Mouse (Mus musculus) lung, embryonic 16.5 days (tissue): Measurements from ENCODE around the gene Ifi27l2a. TPM values are rescaled to one million over a fixed set of nuclear protein-coding genes. Genes with fewer than 3 reads are reported as not detected.
"Not testable (repeated sequence)": the region's sequence is repeated elsewhere in the genome, so short reads cannot be mapped to it uniquely, and the experiment has no call there.

Experiments used
- ATAC-seq: fragments of 200-750 bp; cut with Nextera tagmentation; 2 replicates; pipeline ENCODE4 v1.8.0; 2017; ENCODE audit warnings: low read depth, mild to moderate bottlenecking, moderate library complexity
- H3K27ac ChIP-seq: fragments of 300-500 bp; sonication (generic); 2 replicates; pipeline ENCODE4 v1.5.1; 2014; ENCODE audit warnings: mild to moderate bottlenecking, control low read depth, low read length
- H3K27me3 ChIP-seq: fragments of 300-500 bp; sonication (generic); 2 replicates; pipeline ENCODE4 v1.6.1; 2014; ENCODE audit warnings: low read depth, low read length, mixed read lengths; ENCODE audit not compliant: control insufficient read depth, insufficient read depth
- H3K36me3 ChIP-seq: fragments of 300-500 bp; sonication (generic); 2 replicates; pipeline ENCODE4 v1.6.1; 2014; ENCODE audit warnings: low read length; ENCODE audit not compliant: control insufficient read depth, insufficient read depth
- H3K4me1 ChIP-seq: fragments of 300-500 bp; sonication (generic); replicated peaks from 2 replicates; pipeline ENCODE4 v1.6.1; 2014; ENCODE audit warnings: low read length, mixed read lengths; ENCODE audit not compliant: control insufficient read depth, insufficient read depth
- H3K4me2 ChIP-seq: fragments of 300-500 bp; sonication (generic); 2 replicates; pipeline ENCODE4 v1.6.1; 2014; ENCODE audit warnings: low read depth, low read length, control low read depth
- H3K4me3 ChIP-seq: fragments of 300-500 bp; sonication (generic); 2 replicates; pipeline ENCODE4 v1.5.1; 2014; ENCODE audit warnings: mild to moderate bottlenecking, low read length, control low read depth
- H3K9ac ChIP-seq: fragments of 300-500 bp; sonication (generic); 2 replicates; pipeline ENCODE4 v1.6.1; 2014; ENCODE audit warnings: low read length, control low read depth
- H3K9me3 ChIP-seq: fragments of 300-500 bp; sonication (generic); 2 replicates; pipeline ENCODE4 v1.6.1; 2016; ENCODE audit warnings: low read length; ENCODE audit not compliant: control insufficient read depth
- WGBS: fragments of 180-500 bp; shearing (Covaris S2); extraction: QIAGEN DNeasy Blood & Tissue Kit; methylation state at CpG from one replicate; pipeline ENCODE4 v1.1.7; 2014; 5-methylcytosine and 5-hydroxymethylcytosine counted together
- polyA plus RNA-seq: library from polyadenylated mRNA; unstranded; fragments of >200 nt; fragmentation: Nextera tagmentation; extraction: Ambion mirVana; gene quantifications from 2 replicates; pipeline ENCODE4 v1.2.1, GENCODE M21; 2015

Gene Ifi27l2a
- polyA plus RNA-seq, 1 experiment from 2014 or later = 6.9 TPM

- no peaks in the 10 kb centered on the region for H3K27me3 ChIP-seq
- no peak overlapping the region for H3K4me3 ChIP-seq
- H3K4me1 ChIP-seq = no peaks in the 10 kb centered on the region
- H3K9ac ChIP-seq = no peak overlapping the region
- ATAC-seq = no peak
- no peaks in the 10 kb centered on the region for H3K36me3 ChIP-seq
- no peak overlapping the region for H3K27ac ChIP-seq
- H3K4me2 ChIP-seq = no peak overlapping the region
- 43% methylated on average over 7 of the region's 7 CpGs for WGBS
- no peaks in the 10 kb centered on the region for H3K9me3 ChIP-seq
Observed at GRCm38 (mm10) chr12:103477461-103478015, 34.1 kb upstream of the Ifi27l2a start.

GRCm38 (mm10) chr12:103476779-103477389 is 33.4 kb upstream of the Ifi27l2a start:
- H3K4me2 ChIP-seq = no peak overlapping the region
- H3K4me3 ChIP-seq = no peak overlapping the region
- H3K9me3 ChIP-seq = no peaks in the 10 kb centered on the region
- ATAC-seq = no peak
- H3K9ac ChIP-seq = no peak overlapping the region
- H3K27ac ChIP-seq = no peak overlapping the region
- H3K36me3 ChIP-seq = no peaks in the 10 kb centered on the region
- WGBS = 63% methylated on average over 1 of the region's 1 CpGs
- no peaks in the 10 kb centered on the region for H3K27me3 ChIP-seq
- no peaks in the 10 kb centered on the region for H3K4me1 ChIP-seq

- Histone ChIP-seq H3K9me3 (no peaks in the 10 kb centered on the region), H3K27ac (no peak overlapping the region), H3K4me1 (no peaks in the 10 kb centered on the region), H3K4me3 (no peak overlapping the region), H3K27me3 (no peaks in the 10 kb centered on the region), H3K9ac (no peak overlapping the region), H3K4me2 (no peak overlapping the region), H3K36me3 (no peaks in the 10 kb centered on the region)
- ATAC-seq = no peak
- 32% methylated on average over 2 of the region's 2 CpGs for WGBS
Observed at GRCm38 (mm10) chr12:103474481-103474880, 31.0 kb upstream of the Ifi27l2a start.

GRCm38 (mm10) chr12:103457140-103457539 is 13.7 kb upstream of the Ifi27l2a start, which contains the start of gene Ifi27l2b:
Gene Ifi27l2b (minus strand): TSS chr12:103457223.
- Histone ChIP-seq H3K4me1 (no peaks in the 10 kb centered on the region), H3K27ac (no peak within 1 kb of the TSS), H3K27me3 (no peaks in the 10 kb centered on the region), H3K36me3 (no peaks in the 10 kb centered on the region), H3K4me3 (no peak within 1 kb of the TSS), H3K9me3 (no peaks in the 10 kb centered on the region), H3K4me2 (no peak within 1 kb of the TSS), H3K9ac (no peak within 1 kb of the TSS)
- WGBS = 61% methylated on average over 3 of the region's 3 CpGs
- no peak for ATAC-seq

- H3K36me3 ChIP-seq, H3K4me1 ChIP-seq, H3K9ac ChIP-seq, H3K27me3 ChIP-seq, ATAC-seq, H3K27ac ChIP-seq, H3K9me3 ChIP-seq, H3K4me2 ChIP-seq, H3K4me3 ChIP-seq: not testable (repeated sequence)
- no CpG with 5 or more reads among the region's 1 CpGs for WGBS
Observed at GRCm38 (mm10) chr12:103456727-103457126, 13.2 kb upstream of the Ifi27l2a start.

GRCm38 (mm10) chr12:103453361-103453760 is 9.9 kb upstream of the Ifi27l2a start:
- H3K9me3 ChIP-seq = no peaks in the 10 kb centered on the region
- no peak for ATAC-seq
- no peak overlapping the region for H3K4me2 ChIP-seq
- no peak overlapping the region for H3K27ac ChIP-seq
- H3K9ac ChIP-seq = no peak overlapping the region
- no peaks in the 10 kb centered on the region for H3K4me1 ChIP-seq
- H3K27me3 ChIP-seq = no peaks in the 10 kb centered on the region
- H3K4me3 ChIP-seq = no peak overlapping the region
- no peaks in the 10 kb centered on the region for H3K36me3 ChIP-seq

GRCm38 (mm10) chr12:103445060-103445459 is 1.6 kb upstream of the Ifi27l2a start:
- no peaks in the 10 kb centered on the region for H3K4me1 ChIP-seq
- H3K4me2 ChIP-seq = no peak overlapping the region
- no peak overlapping the region for H3K4me3 ChIP-seq
- 76% methylated on average over 3 of the region's 3 CpGs for WGBS
- no peak overlapping the region for H3K9ac ChIP-seq
- no peak for ATAC-seq
- no peaks in the 10 kb centered on the region for H3K9me3 ChIP-seq
- no peaks in the 10 kb centered on the region for H3K36me3 ChIP-seq
- no peak overlapping the region for H3K27ac ChIP-seq
- H3K27me3 ChIP-seq = no peaks in the 10 kb centered on the region

- H3K27me3 ChIP-seq, H3K9me3 ChIP-seq, H3K4me2 ChIP-seq, H3K4me3 ChIP-seq, H3K9ac ChIP-seq, H3K27ac ChIP-seq, H3K36me3 ChIP-seq, H3K4me1 ChIP-seq, ATAC-seq: not testable (repeated sequence)
- 25% methylated on average over 5 of the region's 7 CpGs for WGBS
Observed at GRCm38 (mm10) chr12:103444261-103444660, 781 bp upstream of the Ifi27l2a start.

GRCm38 (mm10) chr12:103437601-103438000 is 5.9 kb downstream of the Ifi27l2a start:
- 82% methylated on average over 1 of the region's 1 CpGs for WGBS
- Histone ChIP-seq H3K4me1 (no peaks in the 10 kb centered on the region), H3K27me3 (no peaks in the 10 kb centered on the region), H3K27ac (no peak overlapping the region), H3K9ac (no peak overlapping the region), H3K4me2 (no peak overlapping the region), H3K9me3 (no peaks in the 10 kb centered on the region), H3K36me3 (no peaks in the 10 kb centered on the region), H3K4me3 (no peak overlapping the region)
- no peak for ATAC-seq

GRCm38 (mm10) chr12:103434861-103435260 is 8.6 kb downstream of the Ifi27l2a start:
- ATAC-seq = no peak
- H3K27ac ChIP-seq = no peak overlapping the region
- H3K27me3 ChIP-seq = no peaks in the 10 kb centered on the region
- H3K4me1 ChIP-seq = no peaks in the 10 kb centered on the region
- peak overlapping the region; percentile 46 for H3K4me2 ChIP-seq
- no peaks in the 10 kb centered on the region for H3K36me3 ChIP-seq
- H3K9me3 ChIP-seq = no peaks in the 10 kb centered on the region
- H3K9ac ChIP-seq = no peak overlapping the region
- H3K4me3 ChIP-seq = peak overlapping the region; percentile 38
